Mouse (Mus musculus) adrenal gland, adult (tissue): ENCODE data around the gene Cdk8.
"Not testable (repeated sequence)": the region's sequence is repeated elsewhere in the genome, so short reads cannot be mapped to it uniquely, and the experiment has no call there.

Experiments
- DNase-seq, 2 experiments: peaks; one replicate each; pipeline ENCODE4 v3.0.0; 2022 to 2023; ENCODE audit warnings: low spot score in 1 of 2; ENCODE audit not compliant: inconsistent age in 2 of 2

Gene Cdk8

DNA sequence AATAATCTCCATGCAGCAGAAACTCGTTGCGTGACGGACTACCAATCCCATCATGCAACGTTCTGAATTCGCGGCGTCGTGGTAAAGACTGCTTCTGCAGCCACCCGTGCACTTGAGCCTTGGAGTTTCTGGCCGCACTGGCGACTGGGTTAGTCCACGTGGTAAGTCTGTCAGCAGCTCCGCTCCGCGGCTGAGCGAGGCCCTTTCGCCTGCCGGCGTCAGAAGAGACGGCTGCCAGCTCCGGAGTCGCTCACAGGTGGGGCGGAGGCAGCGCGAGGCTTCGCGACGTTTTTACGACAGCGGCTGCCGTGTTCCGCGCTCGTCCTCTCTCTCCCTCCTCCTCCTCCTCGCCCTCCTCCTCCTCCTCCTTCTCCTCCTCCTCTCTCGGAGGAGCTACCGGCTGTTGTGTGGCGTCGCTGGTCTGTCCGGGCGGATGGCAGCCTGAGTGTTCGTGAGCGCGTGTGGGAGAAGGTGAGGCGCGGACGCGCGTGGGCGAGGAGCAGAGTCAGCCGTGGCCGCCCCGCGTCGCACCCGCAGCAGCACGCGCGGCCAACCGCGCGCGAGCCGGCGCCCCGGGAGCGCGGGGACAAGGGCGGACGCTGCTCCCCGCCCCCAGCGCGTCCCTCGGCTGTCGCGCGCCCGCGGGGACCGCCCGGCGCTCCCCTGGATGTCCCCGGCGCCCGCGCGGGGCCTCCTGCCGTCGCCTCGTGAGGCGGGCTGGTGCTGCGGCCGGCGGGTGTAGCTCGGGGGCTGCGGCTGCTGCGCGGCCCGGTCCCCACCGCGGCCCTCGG is at the start of gene Cdk8:
TSS of gene Cdk8 (plus strand) at position 367 of the 791 bp plus-strand sequence.
- peak; percentile 94 to 97 for DNase-seq

DNA sequence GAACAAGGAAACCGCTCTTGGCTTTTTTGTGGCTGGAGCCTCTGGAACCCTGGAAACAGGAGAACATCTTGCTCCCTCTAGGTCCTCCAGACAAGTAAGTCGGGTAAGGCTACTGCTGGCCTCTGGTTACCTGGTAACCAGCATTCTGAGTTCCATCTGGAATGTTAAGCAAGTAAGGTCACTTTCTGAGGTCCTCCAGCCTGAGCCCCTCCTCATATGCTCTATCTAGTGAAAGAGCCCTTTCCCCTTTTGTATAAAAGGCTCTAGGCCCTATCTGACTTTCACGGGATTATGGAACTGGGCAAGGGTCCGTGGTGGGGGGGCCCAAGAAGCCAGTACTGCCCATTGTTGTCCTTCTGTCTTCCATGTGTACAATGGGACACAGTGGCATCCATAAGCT is 45.8 kb upstream of the Cdk8 start, which contains the start of gene 1700001J03Rik:
TSS of gene 1700001J03Rik (minus strand) at position 101 of the 400 bp plus-strand sequence.
- not testable (repeated sequence) for DNase-seq

DNA sequence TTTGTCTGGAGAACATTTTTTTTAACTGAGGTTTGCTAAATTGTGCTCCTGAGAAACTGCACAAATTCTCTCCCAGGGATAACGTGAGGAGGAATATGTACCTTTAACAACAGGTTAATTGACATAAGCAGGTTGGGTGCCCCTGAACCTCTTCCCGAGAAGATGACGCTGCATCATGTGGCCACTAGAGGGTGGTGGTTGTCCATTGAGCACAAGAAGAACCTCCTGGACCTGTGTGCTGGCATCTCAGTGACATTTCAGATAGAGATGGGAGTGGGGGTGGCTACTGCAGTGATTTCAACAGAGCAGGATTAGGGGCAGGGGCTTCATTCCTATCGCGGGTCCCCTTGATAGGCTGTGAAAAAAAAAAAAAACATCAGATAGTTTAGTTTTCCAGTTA is 43.6 kb upstream of the Cdk8 start:
- peak; percentile 65 to 83 for DNase-seq

- DNase-seq, result no peak
Measured at GRCm38 (mm10) chr5:146188144-146188543, 42.9 kb upstream of the Cdk8 start.

GRCm38 (mm10) chr5:146188712-146189111 is 42.3 kb upstream of the Cdk8 start:
- no peak for DNase-seq

DNA sequence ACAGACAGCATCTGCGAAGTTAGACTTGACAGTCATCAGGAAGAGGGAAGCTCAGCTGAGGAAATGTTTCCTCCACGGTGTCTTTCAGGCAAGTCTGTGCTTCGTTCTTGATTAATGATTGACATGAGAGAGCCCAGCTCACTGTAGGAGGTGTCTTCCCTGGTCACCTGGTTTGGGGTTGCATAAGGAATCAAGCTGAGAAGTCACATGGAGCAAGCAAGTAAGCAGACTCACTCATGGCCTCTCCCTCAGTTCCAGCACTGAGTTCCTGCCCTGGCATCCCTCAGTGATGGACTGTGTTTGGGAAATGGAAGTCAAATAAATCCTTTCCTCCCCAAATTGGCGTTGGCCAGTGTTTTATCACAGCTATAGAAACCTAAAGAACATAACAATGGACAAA is 40.9 kb upstream of the Cdk8 start:
- no peak for DNase-seq

DNA sequence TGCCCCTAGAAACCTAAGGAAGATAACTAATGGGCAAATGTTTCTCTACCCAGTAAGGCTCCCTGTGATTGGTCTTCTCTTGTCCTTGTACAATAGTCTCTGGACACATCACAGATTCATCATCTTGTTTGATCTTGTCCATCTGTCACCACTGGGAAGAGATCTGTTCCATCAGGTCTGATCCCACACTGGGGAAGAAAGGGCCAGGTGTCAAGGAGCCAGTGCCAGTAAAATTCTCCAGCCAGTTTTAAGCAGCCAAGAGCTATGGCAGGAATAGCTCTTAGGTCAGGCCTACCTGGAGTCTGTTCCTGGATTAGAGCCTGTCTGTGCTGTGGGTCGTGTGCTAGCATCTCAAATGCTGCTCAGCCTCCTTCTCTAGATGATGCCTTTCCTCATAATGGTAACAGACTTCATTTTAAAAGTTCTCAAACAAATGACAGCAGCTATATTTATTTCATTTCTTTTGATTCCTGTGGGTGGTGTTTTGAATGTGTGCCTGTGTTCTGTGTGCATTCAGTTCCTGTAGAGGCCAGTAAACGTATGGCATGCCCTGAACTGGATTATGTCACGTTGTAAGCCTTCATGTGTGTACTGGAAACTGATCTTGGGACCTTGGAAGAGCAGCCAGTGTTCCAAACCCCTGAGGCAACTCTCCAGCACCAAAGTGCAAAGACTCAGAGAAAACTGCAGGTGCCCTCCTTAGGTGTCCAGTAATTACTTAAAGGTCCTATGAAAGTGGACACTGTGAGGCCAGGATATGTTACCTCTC is 40.3 kb upstream of the Cdk8 start:
- no peak for DNase-seq

- no peak for DNase-seq
Measured at GRCm38 (mm10) chr5:146193360-146193759, 37.7 kb upstream of the Cdk8 start.

DNA sequence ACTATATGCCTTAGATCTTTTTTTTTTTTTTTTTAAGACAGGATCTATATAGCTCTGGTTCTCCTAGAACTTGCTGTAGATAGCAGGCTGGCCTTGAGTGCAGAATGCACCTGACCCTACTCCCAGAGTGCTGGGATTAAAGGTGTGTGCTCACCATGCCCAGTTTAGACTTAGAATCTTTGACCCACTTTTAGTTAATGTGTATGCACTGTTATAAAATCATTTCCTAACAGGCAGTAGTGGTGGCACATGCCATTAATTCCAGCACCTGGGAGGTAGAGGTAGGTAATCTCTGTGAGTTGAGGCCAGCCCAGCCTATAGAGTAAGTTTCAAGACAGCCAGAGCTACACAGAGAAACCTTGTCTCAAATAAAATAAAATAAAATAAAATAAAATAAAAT is 32.0 kb upstream of the Cdk8 start:
- no peak for DNase-seq

GRCm38 (mm10) chr5:146199540-146199939 is 31.5 kb upstream of the Cdk8 start:
- no peak for DNase-seq

- DNase-seq, result no peak
Measured at GRCm38 (mm10) chr5:146200580-146200979, 30.4 kb upstream of the Cdk8 start.

- peak in 1 of 2 experiments; percentile 38 for DNase-seq
Measured at GRCm38 (mm10) chr5:146203921-146204320, 27.1 kb upstream of the Cdk8 start.

GRCm38 (mm10) chr5:146205537-146205936 is 25.5 kb upstream of the Cdk8 start:
- peak in 1 of 2 experiments; percentile 15 for DNase-seq

DNA sequence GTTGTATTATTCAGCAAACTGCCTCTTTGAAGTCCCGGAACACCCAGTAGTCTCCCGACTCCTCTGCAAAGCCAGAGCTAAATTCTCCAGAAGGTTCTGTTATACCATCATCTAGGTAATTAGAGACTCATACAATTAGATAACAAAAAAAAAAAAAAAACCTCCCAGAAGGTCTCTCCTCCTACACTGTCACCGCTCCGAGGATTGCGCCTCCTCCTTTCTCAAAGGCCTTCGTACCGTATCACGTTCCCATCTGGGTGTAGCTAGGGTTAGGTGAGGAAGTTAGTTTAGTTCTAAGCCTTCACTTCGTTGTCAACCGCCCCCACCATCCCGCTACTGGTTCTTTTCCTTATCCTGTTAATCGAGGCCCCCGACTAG is 10.5 kb upstream of the Cdk8 start:
- DNase-seq, result no peak

GRCm38 (mm10) chr5:146220879-146221714 is 9.9 kb upstream of the Cdk8 start, which contains the start of gene Rnf6:
Gene Rnf6, minus strand, starts transcription at chr5:146221555.
- DNase-seq, result peak; percentile 96 to 97

DNA sequence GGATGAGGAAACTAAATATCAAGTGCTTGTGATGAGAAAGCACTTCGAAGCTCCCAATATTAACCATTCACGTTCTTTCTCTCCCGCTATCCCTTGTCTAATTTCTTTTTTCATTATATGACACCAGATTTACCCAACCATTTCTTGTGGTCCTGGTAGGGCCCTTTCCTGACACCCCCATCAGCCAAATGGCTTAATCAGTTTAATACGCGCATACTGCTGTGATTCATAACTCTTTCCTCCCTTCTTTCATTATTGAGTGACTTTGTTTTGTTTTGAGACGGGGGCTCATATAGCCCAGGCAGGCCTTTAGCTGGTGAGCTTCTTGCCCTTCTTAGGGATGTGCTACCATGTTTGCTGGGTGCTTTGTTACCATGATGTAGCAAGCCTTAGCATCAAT is 9.3 kb upstream of the Cdk8 start:
- no peak for DNase-seq

DNA sequence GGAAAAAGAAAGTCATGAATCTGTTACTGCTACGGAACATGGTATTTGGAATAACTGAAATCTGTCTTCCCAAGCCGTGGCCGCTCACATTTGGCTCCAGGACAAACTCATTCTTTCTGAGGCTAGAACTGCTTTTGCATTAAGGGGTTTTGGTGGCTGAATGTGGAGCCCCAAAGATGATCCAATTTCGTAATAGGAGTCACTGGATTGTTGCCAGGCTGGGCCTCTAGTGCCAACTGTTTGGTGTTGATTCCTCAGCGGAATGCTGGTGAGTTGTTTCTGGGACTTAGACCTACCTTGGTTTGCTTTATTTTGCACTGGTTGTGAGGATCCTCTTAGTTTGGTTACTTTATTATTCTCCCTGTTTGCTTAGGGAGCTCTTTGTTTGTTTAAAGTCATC is 7.2 kb upstream of the Cdk8 start:
- peak in 1 of 2 experiments; percentile 77 for DNase-seq

GRCm38 (mm10) chr5:146227496-146227895 is 3.5 kb upstream of the Cdk8 start:
- DNase-seq, result no peak

DNA sequence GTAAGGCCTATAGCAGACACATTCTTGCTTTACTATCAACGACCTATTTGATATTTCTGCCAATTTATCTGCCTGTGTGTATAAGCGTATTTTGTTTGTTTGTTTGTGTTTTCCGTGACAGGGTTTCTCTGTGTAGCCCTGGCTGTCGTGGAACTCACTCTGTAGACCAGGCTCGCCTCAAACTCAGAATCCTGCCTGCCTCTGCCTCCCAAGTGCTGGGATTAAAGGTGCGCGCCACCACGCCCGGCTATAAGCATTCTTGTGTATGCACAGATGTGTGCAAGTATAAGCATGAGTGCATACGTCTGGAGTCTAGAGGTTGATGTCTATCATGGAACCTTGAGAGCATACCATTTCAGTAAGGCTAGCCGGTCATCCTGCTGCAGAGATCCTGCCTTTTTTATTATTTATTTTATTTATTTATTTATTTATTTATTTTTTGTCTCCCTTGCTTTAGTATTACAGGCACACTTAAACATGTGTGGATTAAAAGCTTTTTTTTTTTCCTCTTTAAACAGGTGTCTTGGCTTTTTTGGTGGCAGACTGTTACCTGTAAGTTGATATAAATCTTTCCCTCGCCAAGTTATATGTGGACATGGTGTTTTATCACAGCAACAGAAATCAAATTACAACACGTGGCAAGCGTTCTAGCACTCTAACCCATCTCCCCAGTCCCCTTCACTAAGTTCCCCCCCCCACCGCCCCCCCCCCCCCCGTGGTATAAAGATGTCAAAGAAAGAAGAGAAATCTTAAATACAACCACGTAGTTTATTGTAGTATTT is 970 bp upstream of the Cdk8 start:
- DNase-seq, result no peak

- DNase-seq, result peak in 1 of 2 experiments; percentile 86
Measured at GRCm38 (mm10) chr5:146231655-146231996, 596 bp downstream of the Cdk8 start.
